Mouse (Mus musculus) cerebellum, adult 8-10 months (tissue): ENCODE measurements around the gene Zfp710.

Source experiments
- DNase-seq: peaks from one replicate; pipeline ENCODE4 v3.0.0; 2022

The Zfp710 gene

DNA sequence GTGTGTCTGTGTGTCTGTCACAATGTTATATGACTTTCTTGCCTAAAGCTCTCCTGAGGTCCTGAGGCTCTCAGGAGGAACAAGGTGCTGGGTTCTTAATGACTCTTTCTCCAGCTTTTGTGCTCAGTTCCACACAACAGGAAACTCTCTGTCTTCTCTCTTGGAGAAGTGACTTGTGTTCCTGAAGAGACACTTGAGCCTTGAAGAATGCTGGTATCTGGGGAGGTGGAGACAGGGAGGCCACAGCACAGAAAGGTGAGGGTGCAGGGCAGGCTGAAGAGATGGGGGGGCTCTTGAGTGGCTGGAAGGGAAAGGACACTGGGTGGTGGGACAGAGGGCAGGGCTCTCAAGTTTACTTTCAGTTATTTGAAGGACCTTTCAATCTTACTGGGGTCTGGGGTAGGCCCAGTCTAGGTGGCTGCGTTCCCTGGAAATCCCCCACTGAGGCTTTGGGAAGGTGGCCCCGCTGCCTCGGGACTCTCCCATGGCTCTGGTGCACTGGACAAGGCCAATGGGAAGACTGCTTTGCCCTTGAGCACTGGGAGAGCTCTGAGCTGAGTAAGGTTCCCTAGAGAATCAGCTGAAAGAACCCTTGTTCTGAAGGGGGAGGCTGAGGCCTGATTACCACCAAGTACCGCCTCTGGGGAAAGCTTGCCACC lies 33.9 kb downstream of the Zfp710 start:
- DNase-seq: no peak

GRCm38 (mm10) chr7:80059064-80059838 lies 34.6 kb downstream of the Zfp710 start:
- DNase-seq: no peak

DNA sequence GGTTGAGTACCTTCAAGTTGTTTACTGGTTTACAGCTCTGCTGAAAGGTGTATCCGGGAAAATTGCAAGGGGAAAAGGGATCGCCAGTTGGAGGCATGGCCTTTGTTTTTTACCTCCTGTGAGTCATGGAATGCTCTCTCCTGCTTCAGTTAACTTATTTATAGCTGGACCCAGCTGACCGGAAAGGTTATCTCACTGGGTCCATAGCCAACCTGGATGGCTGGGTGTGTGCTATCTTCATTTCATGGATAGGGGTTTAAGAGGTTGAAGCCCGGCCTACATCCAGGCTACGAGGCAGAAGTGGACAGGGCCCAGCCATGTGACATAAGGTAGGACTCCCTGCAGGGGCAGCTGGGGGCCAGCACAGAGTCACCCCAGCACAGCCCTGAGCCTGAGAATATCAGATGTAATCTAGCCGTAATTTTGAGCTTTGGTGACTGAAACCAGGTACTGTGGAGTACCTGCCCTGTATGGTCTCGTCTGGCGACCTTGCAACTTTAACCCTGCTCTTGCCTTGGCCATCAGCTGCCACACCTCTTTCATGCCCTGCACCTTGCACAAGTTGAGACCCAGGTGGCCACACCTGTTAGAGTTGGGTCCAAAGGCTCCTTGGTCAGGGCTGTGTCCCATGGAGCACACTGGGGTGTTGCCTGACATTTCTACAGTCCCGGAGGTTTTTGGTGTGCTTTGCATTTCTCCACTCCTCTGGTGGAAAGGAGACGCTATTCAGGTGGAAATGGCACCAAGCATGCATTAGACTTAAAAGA lies 35.6 kb downstream of the Zfp710 start:
- DNase-seq: no peak

GRCm38 (mm10) chr7:80062083-80062826 lies 37.6 kb downstream of the Zfp710 start:
- DNase-seq: no peak

DNA sequence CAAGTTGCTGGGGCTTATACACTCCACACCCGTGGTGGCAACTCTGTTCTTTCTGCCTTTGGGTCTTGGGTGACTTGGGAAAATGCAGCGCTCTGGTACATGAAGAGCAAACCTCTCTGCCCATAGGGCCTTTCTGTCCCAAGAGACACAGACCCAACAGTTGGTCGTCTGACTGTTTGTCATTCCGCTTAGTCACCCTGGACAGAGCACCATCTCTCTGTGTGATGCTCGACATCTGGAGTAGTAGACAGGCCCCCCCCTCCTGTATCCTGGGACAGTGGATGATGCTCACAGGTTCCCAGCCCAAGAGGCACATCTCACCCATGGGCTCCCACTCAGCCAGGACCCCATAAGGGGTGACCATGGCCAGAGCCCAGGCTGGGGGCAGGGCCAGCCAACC lies 38.6 kb downstream of the Zfp710 start:
- DNase-seq: no peak

DNA sequence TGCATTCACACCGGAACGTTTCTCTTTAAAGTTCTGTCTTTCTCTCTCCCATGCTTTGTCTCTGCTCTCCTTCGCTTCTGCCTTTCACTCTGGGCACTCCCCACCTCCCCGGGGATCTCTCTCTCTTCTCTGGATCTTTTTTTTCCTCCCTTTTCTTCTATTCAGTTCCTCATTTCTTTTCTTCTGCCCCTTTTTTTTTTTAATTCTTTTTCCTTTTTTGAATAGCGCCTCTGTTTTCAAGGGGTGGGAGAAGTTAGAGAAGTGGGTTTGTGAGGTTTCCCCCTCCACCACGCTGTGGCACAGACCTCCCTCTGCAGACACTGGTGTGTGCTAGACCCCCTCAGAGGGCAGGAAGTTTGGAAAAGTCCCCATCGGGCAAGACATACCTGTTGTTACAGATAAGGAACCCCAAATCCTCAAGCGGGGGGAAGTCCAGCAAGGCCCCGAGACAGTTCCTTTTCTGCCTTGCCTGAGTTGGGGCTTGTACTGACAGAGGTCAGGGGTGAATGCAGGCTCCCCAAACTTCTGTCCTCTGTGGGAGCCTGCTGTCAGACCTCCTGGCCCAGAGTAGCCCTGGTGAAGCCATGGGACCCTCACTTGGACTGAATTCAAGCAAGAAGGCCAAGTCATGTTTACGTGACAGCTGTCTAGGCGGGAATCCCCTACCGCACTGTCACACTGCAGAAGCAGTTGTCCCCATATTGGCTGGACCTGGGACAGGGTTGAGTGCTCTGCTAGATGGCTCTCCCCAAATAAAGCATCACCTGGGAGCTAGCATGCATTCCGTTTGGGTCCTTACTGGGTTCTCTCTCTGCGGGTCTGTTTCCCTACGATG lies 39.5 kb downstream of the Zfp710 start:
- DNase-seq: no peak

- DNase-seq: no peak
These were observed 40.6 kb downstream of the Zfp710 start for GRCm38 (mm10) chr7:80065250-80065649.

- DNase-seq: no peak
These were observed 42.3 kb downstream of the Zfp710 start for GRCm38 (mm10) chr7:80066675-80067455.

DNA sequence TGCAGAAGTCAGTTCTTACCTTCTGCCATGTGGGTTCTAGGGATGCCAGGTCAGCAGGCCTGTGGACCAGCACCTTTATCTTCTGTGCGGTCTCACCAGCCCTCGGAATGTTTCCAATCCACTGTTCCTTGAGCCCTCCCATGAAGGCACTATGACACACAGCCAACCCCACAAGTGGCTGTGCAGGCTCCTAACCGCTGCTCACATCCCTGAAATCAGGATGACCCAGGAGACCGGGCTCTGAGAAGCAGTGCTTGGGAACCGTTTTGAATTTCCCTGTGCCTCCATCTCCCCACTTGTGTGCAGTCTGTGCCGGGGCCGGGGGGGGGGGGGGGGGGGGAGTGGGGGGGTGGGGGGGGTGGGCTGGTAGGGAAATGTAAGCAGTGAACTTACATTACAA lies 43.7 kb downstream of the Zfp710 start:
- DNase-seq: no peak

- DNase-seq: no peak
These were observed 45.2 kb downstream of the Zfp710 start for GRCm38 (mm10) chr7:80069615-80070327.

DNA sequence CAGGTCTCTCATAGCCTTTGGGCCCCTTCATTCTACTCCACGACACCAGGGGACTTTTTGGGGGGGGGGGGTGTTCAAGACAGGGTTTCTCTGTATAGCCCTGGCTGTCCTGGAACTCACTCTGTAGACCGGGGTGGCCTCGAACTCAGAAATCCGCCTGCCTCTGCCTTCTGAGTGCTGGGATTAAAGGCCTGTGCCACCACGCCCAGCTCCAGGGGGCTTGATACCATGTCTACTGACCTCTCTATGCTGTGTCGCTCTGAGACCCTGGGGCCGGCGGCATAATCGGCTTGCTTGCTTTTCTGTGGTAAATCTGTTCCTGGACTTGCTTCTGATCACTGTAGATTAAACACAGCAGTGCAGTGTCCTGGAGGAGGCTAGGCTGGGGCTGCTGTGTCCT lies 46.6 kb downstream of the Zfp710 start:
- DNase-seq: no peak

DNA sequence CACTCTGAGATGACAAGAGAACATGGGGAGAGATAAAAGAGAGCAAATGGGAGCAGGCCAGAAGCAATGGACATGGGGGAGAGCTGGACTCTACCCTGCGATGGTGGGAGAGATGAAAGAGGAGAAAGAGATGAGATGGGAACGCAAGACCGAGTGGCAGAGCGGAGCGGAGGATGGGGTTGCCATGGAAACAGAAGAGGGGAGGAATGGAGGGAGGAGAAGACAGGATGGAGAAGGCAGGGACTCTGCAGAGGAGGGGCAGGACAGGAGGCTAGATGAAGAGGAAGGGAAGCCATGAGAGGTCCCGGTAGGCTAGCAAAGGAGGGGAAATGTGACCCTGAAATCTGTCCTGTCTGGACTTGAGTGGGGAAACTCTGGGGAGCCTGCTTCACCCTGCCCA lies 47.7 kb downstream of the Zfp710 start:
- no peak for DNase-seq

DNA sequence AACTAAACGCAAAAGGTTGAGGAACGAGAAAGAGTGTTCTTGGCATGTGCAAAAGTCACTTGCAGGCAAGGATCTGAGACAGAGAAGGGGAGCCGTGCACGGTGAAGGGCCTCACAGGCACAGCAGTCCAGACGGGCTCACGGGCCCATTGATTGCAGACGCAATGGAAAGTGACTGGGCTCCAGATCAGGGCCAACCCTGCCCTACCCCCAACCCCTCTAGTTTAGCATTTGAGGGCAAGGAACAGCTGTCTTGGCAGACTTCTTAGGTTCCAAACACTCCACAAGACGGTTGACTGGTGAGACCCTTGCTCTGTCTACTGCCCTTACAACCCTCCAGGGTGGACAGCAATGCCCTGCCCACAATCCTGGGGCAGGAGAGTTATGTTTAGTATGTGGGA lies 48.9 kb downstream of the Zfp710 start:
- no peak for DNase-seq

DNA sequence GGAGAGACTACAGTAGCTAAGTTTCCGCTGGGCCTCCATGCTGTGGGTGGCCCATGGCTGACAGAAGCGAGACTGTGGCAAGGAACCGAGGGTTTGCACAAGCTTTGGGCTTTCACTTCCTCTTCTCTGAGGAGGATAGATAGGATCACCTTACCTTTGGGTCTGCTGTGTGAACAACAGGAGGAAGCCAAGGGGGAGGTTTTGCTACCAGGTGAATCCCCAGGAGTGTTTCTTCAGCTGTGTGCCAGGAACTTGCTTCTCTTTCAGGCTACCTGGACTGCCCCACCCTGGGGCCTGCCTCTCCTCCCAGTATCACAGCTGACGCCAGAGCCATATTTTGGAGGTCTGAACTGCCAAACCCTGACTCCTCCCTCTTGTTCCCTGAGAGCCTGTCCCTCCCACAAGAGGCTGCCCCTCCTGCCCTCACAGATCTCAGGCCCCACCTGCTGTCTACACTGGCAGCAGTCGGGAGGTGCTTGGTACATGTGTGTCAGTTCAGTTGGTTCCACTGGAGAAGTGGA lies 50.4 kb downstream of the Zfp710 start:
- no peak for DNase-seq

- DNase-seq: no peak
These were observed 51.5 kb downstream of the Zfp710 start for GRCm38 (mm10) chr7:80075946-80076583.

- no peak for DNase-seq
These were observed 52.5 kb downstream of the Zfp710 start for GRCm38 (mm10) chr7:80076961-80077716.

DNA sequence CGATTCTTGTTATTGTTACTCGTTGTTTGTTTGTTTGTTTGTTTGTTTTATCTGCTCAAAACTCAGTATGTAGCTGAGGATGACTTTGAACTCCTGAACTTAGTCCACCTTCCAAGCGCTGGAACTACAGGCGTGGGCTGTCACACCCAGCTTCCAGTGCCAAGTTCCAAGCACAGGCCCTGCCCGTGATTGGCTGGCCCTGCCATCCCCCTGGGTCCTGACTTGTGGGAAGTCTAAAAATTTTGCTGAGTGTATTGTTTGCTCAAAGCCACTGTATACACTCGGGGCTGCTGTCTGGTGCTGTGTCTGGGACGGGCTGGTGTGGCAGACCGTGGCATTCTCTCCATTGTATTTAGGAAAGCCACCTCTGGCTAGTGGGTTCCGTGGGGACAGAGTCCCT lies 53.2 kb downstream of the Zfp710 start:
- no peak for DNase-seq

GRCm38 (mm10) chr7:80078792-80079301 lies 54.2 kb downstream of the Zfp710 start:
- peak; percentile 82 for DNase-seq
